Mouse (Mus musculus) E14TG2a.4 (cell line): ENCODE results near the gene Nanos2.
A peak's percentile ranks its signal among the peaks of the same experiment; 100 is the strongest.

ENCODE experiments used
- H3K27me3 ChIP-seq: 2 replicates; pipeline ENCODE4 v1.6.1; 2014; ENCODE audit warnings: low read length, control low read depth; ENCODE audit not compliant: insufficient read depth
- H3K36me3 ChIP-seq: 2 replicates; pipeline ENCODE4 v1.6.1; 2014; ENCODE audit warnings: low read length, control low read depth; ENCODE audit not compliant: insufficient read depth
- H3K4me1 ChIP-seq: replicated peaks from 2 replicates; pipeline ENCODE4 v1.6.1; 2014; ENCODE audit warnings: low read depth, low read length, control low read depth
- H3K4me3 ChIP-seq: replicated peaks from 2 replicates; pipeline ENCODE4 v1.5.1; 2014; ENCODE audit warnings: mild to moderate bottlenecking, low read length
- H3K9me3 ChIP-seq: 2 replicates; pipeline ENCODE4 v1.6.1; 2014; ENCODE audit warnings: low read length, control low read depth
- CTCF ChIP-seq: conservative IDR thresholded peaks from 2 replicates; pipeline ENCODE4 v1.5.1; 2014; ENCODE audit warnings: low read length
- NANOG ChIP-seq: IDR thresholded peaks from 2 replicates; pipeline ENCODE4 v1.6.1; 2014; ENCODE audit warnings: borderline replicate concordance, low read length, mixed read lengths
- POU5F1 ChIP-seq: IDR thresholded peaks from 2 replicates; pipeline ENCODE4 v1.6.1; 2014; ENCODE audit warnings: low read length, borderline replicate concordance

Nanos2 gene

DNA sequence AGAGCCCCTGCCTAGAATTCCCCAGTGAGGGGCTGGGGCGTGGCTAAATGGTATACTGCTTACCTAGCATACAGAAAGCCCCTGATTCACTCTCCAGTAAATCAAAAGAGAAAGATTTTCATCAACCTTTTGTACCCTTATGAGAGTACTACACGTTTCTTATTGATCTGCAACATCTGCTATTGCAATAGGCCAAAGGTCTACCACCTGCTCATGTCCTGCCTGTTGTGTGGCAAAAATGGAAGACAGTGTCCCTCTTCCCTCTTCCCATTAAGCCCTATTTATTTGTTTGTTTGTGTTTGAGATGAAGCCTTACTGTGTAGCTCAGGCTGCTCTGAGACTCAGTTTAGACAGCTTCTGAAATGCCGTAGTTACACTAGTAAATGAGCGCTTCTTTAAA, 28.8 kb downstream of the Nanos2 start:
- no peaks in the 10 kb centered on the region for H3K36me3 ChIP-seq
- peaks cover 42% of the 10 kb centered on the region for H3K4me1 ChIP-seq
- H3K9me3 ChIP-seq: no peaks in the 10 kb centered on the region
- H3K27me3 ChIP-seq: peaks cover 38% of the 10 kb centered on the region
- TF ChIP-seq NANOG: no peak
- no peak for TF ChIP-seq POU5F1
- TF ChIP-seq CTCF: no peak
- no peak overlapping the region for H3K4me3 ChIP-seq

- peaks cover 48% of the 10 kb centered on the region for H3K27me3 ChIP-seq
- TF ChIP-seq NANOG (no peak), POU5F1 (no peak), CTCF (no peak)
Measured at GRCm38 (mm10) chr7:19017909-19018308, 30.7 kb downstream of the Nanos2 start.

GRCm38 (mm10) chr7:19021048-19021447, 33.8 kb downstream of the Nanos2 start:
- Histone ChIP-seq H3K9me3 (no peaks in the 10 kb centered on the region), H3K4me3 (0 out of 2 replicates have a peak overlapping the region, but pooled peaks have one; percentile 14), H3K36me3 (no peaks in the 10 kb centered on the region), H3K27me3 (peaks cover 32% of the 10 kb centered on the region), H3K4me1 (peaks cover 47% of the 10 kb centered on the region)
- no peak for TF ChIP-seq NANOG
- TF ChIP-seq POU5F1: no peak
- no peak for TF ChIP-seq CTCF

More at GRCm38 (mm10) chr7:19017909-19018308, 30.7 kb downstream of the Nanos2 start:
- H3K4me1 ChIP-seq: peaks cover 41% of the 10 kb centered on the region
- H3K36me3 ChIP-seq: no peaks in the 10 kb centered on the region
- H3K4me3 ChIP-seq: no peak overlapping the region
- H3K9me3 ChIP-seq: no peaks in the 10 kb centered on the region

GRCm38 (mm10) chr7:19022189-19022958, 35.2 kb downstream of the Nanos2 start:
- Histone ChIP-seq H3K9me3 (no peaks in the 10 kb centered on the region), H3K4me1 (peaks cover 52% of the 10 kb centered on the region), H3K4me3 (peak overlapping the region; percentile 98), H3K27me3 (peaks cover 32% of the 10 kb centered on the region), H3K36me3 (no peaks in the 10 kb centered on the region)
- TF ChIP-seq CTCF (no peak), NANOG (no peak), POU5F1 (no peak)

DNA sequence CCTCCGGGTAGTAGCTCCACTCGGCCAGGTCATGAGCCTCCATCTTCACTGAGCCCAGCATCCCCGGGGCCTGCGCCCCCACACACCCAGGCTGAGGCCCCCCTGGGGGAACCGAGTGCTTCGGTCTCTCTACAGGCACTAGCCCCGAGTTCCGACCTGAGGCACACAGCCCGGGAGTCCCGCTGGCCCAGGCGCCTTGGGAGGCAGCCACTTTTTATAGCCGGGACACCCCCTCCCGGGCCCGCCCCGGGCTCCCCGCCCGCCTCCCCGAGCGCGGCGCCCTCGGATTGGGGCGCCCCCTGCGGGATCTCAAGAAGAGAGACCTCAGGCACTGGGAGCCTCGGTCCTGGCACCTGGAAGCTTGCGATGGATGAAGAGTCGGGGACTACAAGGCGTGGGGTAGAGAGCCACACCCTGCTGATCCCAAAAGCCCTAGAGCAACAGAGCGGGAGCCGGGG, 36.2 kb downstream of the Nanos2 start, which contains the start of gene Foxa3:
Foxa3 (minus strand) TSS at position 182 of the 458 bp plus-strand sequence.
- Histone ChIP-seq H3K27me3 (peaks cover 32% of the 10 kb centered on the region), H3K36me3 (peaks cover 7% of the 10 kb centered on the region; the same call in 1 of the 2 replicates)
- no peak for TF ChIP-seq NANOG
- no peak for TF ChIP-seq POU5F1
- TF ChIP-seq CTCF: no peak

DNA sequence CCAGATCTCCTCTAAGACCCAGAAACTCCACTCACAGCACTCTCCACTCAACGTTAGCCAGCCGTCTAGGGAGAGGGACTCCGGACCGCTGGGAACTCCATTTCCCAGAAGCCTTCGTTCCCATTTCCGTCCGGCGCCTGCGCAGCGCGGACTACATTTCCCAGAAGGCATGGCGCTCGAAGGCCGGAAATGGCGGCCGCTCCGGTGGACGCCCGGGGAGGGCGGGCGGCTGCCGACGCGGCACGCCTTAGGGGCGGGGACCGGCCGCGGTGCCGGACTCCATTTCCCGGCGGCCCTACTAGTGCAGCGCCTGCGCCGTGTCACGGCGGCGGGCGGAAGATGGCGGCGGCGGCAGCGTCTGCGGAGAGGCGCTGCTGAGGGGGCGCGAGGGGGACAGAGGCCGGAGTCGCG, 36.9 kb downstream of the Nanos2 start, which contains the start of gene Sympk:
Sympk (plus strand) TSS at position 282 of the 411 bp plus-strand sequence.
- Histone ChIP-seq H3K27me3 (peaks cover 32% of the 10 kb centered on the region), H3K4me3 (peak within 1 kb of the TSS; percentile 98), H3K4me1 (peaks cover 64% of the 10 kb centered on the region), H3K36me3 (peaks cover 14% of the 10 kb centered on the region), H3K9me3 (no peaks in the 10 kb centered on the region)
- TF ChIP-seq POU5F1: no peak
- no peak for TF ChIP-seq NANOG
- TF ChIP-seq CTCF: no peak

More for the DNA sequence above, 36.2 kb downstream of the Nanos2 start, which contains the start of gene Foxa3:
- Histone ChIP-seq H3K9me3 (no peaks in the 10 kb centered on the region), H3K4me3 (peak within 1 kb of the TSS; percentile 98), H3K4me1 (peaks cover 57% of the 10 kb centered on the region)

DNA sequence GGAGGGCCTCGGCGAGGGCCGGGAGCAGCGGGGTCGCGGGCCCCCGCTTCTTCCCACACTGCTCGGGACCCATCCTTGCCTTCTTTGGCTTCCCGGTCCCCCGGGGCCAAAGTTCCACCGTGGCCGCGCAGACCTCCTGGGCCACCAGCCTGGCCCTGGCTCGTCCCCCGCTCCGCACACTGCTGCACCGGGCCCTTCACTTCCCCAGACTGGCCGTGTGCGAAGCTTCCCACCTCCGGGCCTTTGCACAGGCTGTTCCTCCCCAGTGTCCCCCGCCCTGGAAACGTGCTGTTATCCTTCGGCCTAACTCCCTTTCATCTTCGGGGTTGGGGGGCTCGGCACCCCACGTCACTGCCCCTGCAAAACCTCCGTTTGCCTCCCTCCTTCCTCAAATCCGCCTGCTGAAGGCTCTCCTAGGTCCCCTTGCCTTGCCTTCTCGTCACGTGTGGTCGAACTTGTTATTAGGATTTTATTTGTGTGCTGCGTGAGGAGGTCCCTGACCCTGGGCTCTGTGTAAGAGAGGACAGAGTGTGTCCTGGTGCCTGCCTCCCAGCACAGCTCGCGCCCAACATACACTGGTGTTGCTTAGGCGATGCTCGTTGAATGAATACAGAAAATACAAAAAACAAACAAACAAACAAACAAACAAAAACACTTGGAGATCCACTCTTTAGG, 37.5 kb downstream of the Nanos2 start:
- H3K36me3 ChIP-seq: peaks cover 20% of the 10 kb centered on the region
- H3K4me1 ChIP-seq: peaks cover 65% of the 10 kb centered on the region
- TF ChIP-seq CTCF (no peak), NANOG (no peak), POU5F1 (no peak)
- H3K4me3 ChIP-seq: peak overlapping the region; percentile 98
- peaks cover 32% of the 10 kb centered on the region for H3K27me3 ChIP-seq
- no peaks in the 10 kb centered on the region for H3K9me3 ChIP-seq

DNA sequence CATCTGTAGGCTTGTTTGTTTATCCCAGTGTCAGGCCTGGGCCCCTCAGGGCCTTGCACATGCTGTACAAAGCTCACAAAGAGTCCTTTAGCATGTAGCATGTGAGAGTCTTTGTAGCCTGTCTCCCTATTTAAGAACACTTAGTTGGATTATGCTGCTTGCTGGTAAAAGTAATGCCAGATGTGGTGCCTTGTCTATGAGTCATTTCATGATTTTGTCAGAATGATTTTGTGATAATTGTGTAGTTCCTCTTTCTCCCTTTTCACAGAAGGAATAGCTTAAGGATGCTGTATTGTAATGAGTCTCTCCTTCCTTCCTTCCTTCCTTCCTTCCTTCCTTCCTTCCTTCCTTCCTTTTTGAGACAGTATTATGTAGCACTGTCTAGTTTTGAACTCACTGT, 40.9 kb downstream of the Nanos2 start:
- TF ChIP-seq NANOG (no peak), CTCF (no peak), POU5F1 (no peak)
- H3K36me3 ChIP-seq: peaks cover 53% of the 10 kb centered on the region
- peaks cover 3% of the 10 kb centered on the region for H3K27me3 ChIP-seq
- H3K9me3 ChIP-seq: peaks cover 7% of the 10 kb centered on the region
- H3K4me1 ChIP-seq: peaks cover 50% of the 10 kb centered on the region
- H3K4me3 ChIP-seq: no peak overlapping the region
